Mouse (Mus musculus) ES-Bruce4 (cell line): ENCODE results near the gene Paox. TPM values are rescaled to one million over a fixed set of nuclear protein-coding genes. Genes with fewer than 3 reads are reported as not detected.

Experiments used
- H3K27ac ChIP-seq: 2 replicates; pipeline ENCODE4 v1.5.1; 2012; ENCODE audit warnings: low read length, inconsistent platforms; ENCODE audit not compliant: insufficient read depth
- H3K27me3 ChIP-seq: 2 replicates; pipeline ENCODE4 v1.6.1; 2012; ENCODE audit warnings: mild to moderate bottlenecking, low read length, inconsistent platforms; ENCODE audit not compliant: control insufficient read depth, poor library complexity, insufficient read depth, severe bottlenecking
- H3K36me3 ChIP-seq: 2 replicates; pipeline ENCODE4 v1.6.1; 2012; ENCODE audit warnings: inconsistent platforms, mild to moderate bottlenecking, low read length, moderate library complexity; ENCODE audit not compliant: control insufficient read depth, poor library complexity, insufficient read depth, severe bottlenecking
- H3K4me1 ChIP-seq: one replicate; pipeline ENCODE4 v1.8.1; 2011; ENCODE audit warnings: low read length; ENCODE audit not compliant: control insufficient read depth, insufficient read depth
- H3K4me3 ChIP-seq: 2 replicates; pipeline ENCODE4 v1.5.1; 2011; ENCODE audit warnings: low read depth, mild to moderate bottlenecking, low read length
- H3K9ac ChIP-seq: 2 replicates; pipeline ENCODE4 v1.6.1; 2012; ENCODE audit warnings: low read depth, mild to moderate bottlenecking, inconsistent platforms; ENCODE audit not compliant: poor library complexity, severe bottlenecking
- H3K9me3 ChIP-seq: replicated peaks from 2 replicates; pipeline ENCODE4 v1.6.1; 2012; ENCODE audit warnings: mild to moderate bottlenecking, low read length, inconsistent platforms; ENCODE audit not compliant: control insufficient read depth, poor library complexity, insufficient read depth, severe bottlenecking
- CTCF ChIP-seq: IDR thresholded peaks from one replicate; pipeline ENCODE4 v1.8.1; 2011; ENCODE audit warnings: low read depth, low read length
- EP300 ChIP-seq: IDR thresholded peaks from 2 replicates; pipeline ENCODE4 v1.6.1; 2011; ENCODE audit warnings: low read depth, low read length; ENCODE audit not compliant: insufficient read depth
- POLR2A ChIP-seq: IDR thresholded peaks from one replicate; pipeline ENCODE4 v1.8.1; 2011; ENCODE audit warnings: low read length; ENCODE audit not compliant: insufficient read depth
- polyA plus RNA-seq: library from polyadenylated mRNA; stranded (reverse); fragments of >200 nt; gene quantifications from 2 replicates; pipeline ENCODE4 v1.2.4, GENCODE M21; 2011; ENCODE audit warnings: low read depth; ENCODE audit not compliant: missing spikeins, insufficient read depth, insufficient read length

The Paox gene
- polyA plus RNA-seq, 1 experiment, result 19.6 TPM

DNA sequence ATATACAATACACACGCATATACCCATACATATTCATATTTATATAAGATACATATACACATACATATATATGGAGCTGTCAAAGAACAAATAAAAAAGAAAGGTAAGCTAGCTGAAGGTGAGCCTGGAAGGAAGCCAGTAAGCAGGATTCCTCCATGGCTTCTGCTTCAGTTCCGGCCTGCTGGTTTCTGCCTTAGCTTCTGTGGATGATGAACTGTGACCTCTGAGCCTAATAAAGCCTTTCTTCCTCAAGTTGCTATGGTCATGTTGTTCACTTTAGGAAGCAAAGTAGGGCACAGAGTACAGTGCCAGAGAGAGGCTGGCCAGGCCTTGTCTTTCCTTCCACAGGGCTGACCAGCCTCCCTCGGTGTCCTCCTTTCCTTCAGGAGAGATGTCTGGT is 55.3 kb downstream of the Paox start:
- H3K9me3 ChIP-seq, result no peaks in the 10 kb centered on the region
- TF ChIP-seq CTCF (no peak), EP300 (no peak), POLR2A (no peak)
- H3K9ac ChIP-seq, result no peak overlapping the region
- H3K4me1 ChIP-seq, result no peaks in the 10 kb centered on the region
- no peak overlapping the region for H3K4me3 ChIP-seq
- no peaks in the 10 kb centered on the region for H3K27me3 ChIP-seq
- no peaks in the 10 kb centered on the region for H3K36me3 ChIP-seq
- H3K27ac ChIP-seq, result no peak overlapping the region

- TF ChIP-seq CTCF (no peak), POLR2A (no peak)
These were observed 57.3 kb downstream of the Paox start, which contains the start of gene Olfr523 for GRCm38 (mm10) chr7:140172936-140173335. TSS of gene Olfr523 (plus strand) at chr7:140173217.

GRCm38 (mm10) chr7:140179176-140179575 is 63.6 kb downstream of the Paox start:
- Histone ChIP-seq H3K4me1 (no peaks in the 10 kb centered on the region), H3K9me3 (no peaks in the 10 kb centered on the region), H3K9ac (no peak overlapping the region), H3K27me3 (no peaks in the 10 kb centered on the region), H3K36me3 (no peaks in the 10 kb centered on the region), H3K27ac (no peak overlapping the region), H3K4me3 (no peak overlapping the region)
- TF ChIP-seq CTCF, result no peak
- TF ChIP-seq POLR2A, result no peak
- TF ChIP-seq EP300, result no peak

More at GRCm38 (mm10) chr7:140172936-140173335, 57.3 kb downstream of the Paox start, which contains the start of gene Olfr523:
- Histone ChIP-seq H3K36me3 (no peaks in the 10 kb centered on the region), H3K27me3 (no peaks in the 10 kb centered on the region), H3K4me1 (no peaks in the 10 kb centered on the region), H3K27ac (no peak within 1 kb of the TSS), H3K4me3 (no peak within 1 kb of the TSS), H3K9me3 (no peaks in the 10 kb centered on the region), H3K9ac (no peak within 1 kb of the TSS)

- Histone ChIP-seq H3K4me3 (no peak overlapping the region), H3K9me3 (no peaks in the 10 kb centered on the region), H3K36me3 (no peaks in the 10 kb centered on the region), H3K9ac (no peak overlapping the region), H3K27me3 (no peaks in the 10 kb centered on the region), H3K27ac (no peak overlapping the region), H3K4me1 (no peaks in the 10 kb centered on the region)
- TF ChIP-seq CTCF (no peak), EP300 (no peak), POLR2A (no peak)
These were observed 65.1 kb downstream of the Paox start for GRCm38 (mm10) chr7:140180692-140181091.

DNA sequence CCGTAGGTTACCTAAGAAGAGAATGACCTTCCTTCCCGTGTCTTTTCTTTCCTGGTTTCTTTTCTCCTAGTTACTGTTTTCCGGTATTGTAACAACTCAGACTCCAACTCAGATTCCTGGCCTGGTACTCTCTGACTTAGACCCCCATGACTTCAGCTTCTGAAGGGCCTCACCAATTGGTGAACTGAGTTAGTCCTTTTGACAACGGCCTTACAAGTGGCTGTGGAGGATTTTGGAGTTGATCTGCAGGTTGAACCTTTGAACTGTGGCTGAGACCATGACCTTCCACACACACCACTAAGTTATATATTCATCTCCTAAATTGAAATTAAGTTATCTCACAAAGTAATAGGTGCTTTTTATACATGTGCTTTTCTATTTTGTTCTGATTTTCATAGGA is 68.6 kb downstream of the Paox start:
- Histone ChIP-seq H3K27me3 (no peaks in the 10 kb centered on the region), H3K4me3 (no peak overlapping the region), H3K9ac (no peak overlapping the region), H3K9me3 (no peaks in the 10 kb centered on the region), H3K36me3 (no peaks in the 10 kb centered on the region), H3K27ac (no peak overlapping the region), H3K4me1 (no peaks in the 10 kb centered on the region)
- no peak for TF ChIP-seq POLR2A
- TF ChIP-seq CTCF, result no peak
- no peak for TF ChIP-seq EP300

Other genes starting within 250 kb of the Paox start
- 5.4 and 5.6 TPM in 2 replicates for gene Kndc1, start 221.1 kb upstream of the Paox start, polyA plus RNA-seq
- gene Utf1, start 172.0 kb upstream of the Paox start, polyA plus RNA-seq, result 244 and 276 TPM in 2 replicates
- 3.6 and 3.9 TPM in 2 replicates for gene 6430531B16Rik, start 137.0 kb upstream of the Paox start, polyA plus RNA-seq
- 9.2 and 10.6 TPM in 2 replicates for gene Adam8, start 123.2 kb upstream of the Paox start, polyA plus RNA-seq
- gene Zfp511, start 79.4 kb upstream of the Paox start, polyA plus RNA-seq, result 22.3 and 25.4 TPM in 2 replicates
- 36.3 and 38.3 TPM in 2 replicates for gene Tubgcp2, start 79.1 kb upstream of the Paox start, polyA plus RNA-seq
- gene Msx3, start 66.7 kb upstream of the Paox start, polyA plus RNA-seq, result not detected in 2 replicates
- 0.84 and 0.91 TPM in 2 replicates for gene Caly, start 33.3 kb upstream of the Paox start, polyA plus RNA-seq
- gene Prap1, start 22.4 kb upstream of the Paox start, polyA plus RNA-seq, result not detected in 2 replicates
- 24.1 and 30.6 TPM in 2 replicates for gene Fuom, start 13.4 kb upstream of the Paox start, polyA plus RNA-seq
- gene Echs1, start 677 bp downstream of the Paox start, polyA plus RNA-seq, result 107 and 109 TPM in 2 replicates
- 43.2 and 44.0 TPM in 2 replicates for gene Mtg1, start 21.8 kb downstream of the Paox start, polyA plus RNA-seq
- 0.24 TPM in 1 of 2 replicates, not detected in the other for gene Sprn, start 39.1 kb downstream of the Paox start, polyA plus RNA-seq
- not detected in 2 replicates for gene Olfr522, start 49.0 kb downstream of the Paox start, polyA plus RNA-seq
- gene Olfr523, start 57.4 kb downstream of the Paox start, polyA plus RNA-seq, result not detected in 2 replicates
- not detected in 2 replicates for gene Olfr524, start 90.2 kb downstream of the Paox start, polyA plus RNA-seq
- not detected in 2 replicates for gene Cd163l1, start 102.5 kb downstream of the Paox start, polyA plus RNA-seq
- gene 5830411N06Rik, start 131.5 kb downstream of the Paox start, polyA plus RNA-seq, result not detected in 2 replicates
- not detected in 2 replicates for gene Olfr525, start 205.1 kb downstream of the Paox start, polyA plus RNA-seq
- not detected in 2 replicates for gene Olfr527, start 218.2 kb downstream of the Paox start, polyA plus RNA-seq
- not detected in 2 replicates for gene Olfr60, start 245.9 kb downstream of the Paox start, polyA plus RNA-seq